Mouse (Mus musculus): ENCODE data around the gene Fam57b. TPM values are rescaled to one million over a fixed set of nuclear protein-coding genes. Genes with fewer than 3 reads are reported as not detected.

Gene Fam57b
- total and polyA plus RNA-seq, 3 experiments = 0.30 TPM; not detected in 2

DNA sequence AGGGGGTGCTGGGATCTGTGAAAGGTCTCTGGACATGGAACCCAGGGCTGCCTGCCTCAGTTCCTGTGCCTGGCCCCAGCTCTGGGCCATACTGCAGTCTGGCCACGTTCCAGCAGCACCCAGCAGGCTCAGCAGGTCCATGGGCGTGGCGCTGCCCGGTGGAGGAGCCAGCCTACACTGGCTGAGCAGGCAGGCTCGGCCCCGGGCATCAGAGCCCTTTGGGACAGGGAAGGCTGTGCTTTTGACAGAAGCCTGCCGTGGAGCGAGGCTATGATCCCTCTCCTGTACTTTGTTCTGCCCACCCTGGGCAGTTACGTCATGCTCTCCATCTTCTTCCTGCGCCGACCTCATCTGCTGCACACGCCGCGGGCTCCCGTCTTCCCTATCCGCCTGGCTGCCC, 31.3 kb upstream of the Fam57b start, which contains the start of gene Gdpd3:
TSS of gene Gdpd3 (plus strand) at position 134 of the 400 bp plus-strand sequence.
- no peak within 1 kb of the TSS for H3K4me2 ChIP-seq (ENCODE audit: insufficient read depth, low read depth, poor library complexity, severe bottlenecking)
- in situ Hi-C loops (cut with MboI; ENCODE audit: low pct_ligation_motif_present, low pct_unique_long_range_greater_than_20kb, low sequenced_read_pairs) (no loop called here), dilution Hi-C loops (cut with MboI; ENCODE audit: extremely low pct_ligation_motif_present, extremely low pct_unique_long_range_greater_than_20kb, low sequenced_read_pairs) (no loop called here)
- no peak within 1 kb of the TSS for H3K9ac ChIP-seq (ENCODE audit: insufficient read depth, low read depth)
- H3K79me2 ChIP-seq (replicated peaks; ENCODE audit: control insufficient read depth, extremely low read depth, insufficient read depth, poor library complexity, severe bottlenecking) = no peaks in the 10 kb centered on the region
- H3K27me3 ChIP-seq (replicated peaks) = no peaks in the 10 kb centered on the region
- H3K4me3 ChIP-seq (replicated peaks in 1 of 3; ENCODE audit: low read depth in 2 of 3, low read length in 2 of 3, poor library complexity in 1 of 3) = no peak within 1 kb of the TSS
- no peak for DNase-seq (ENCODE audit: extremely low read depth)
- H3K36me3 ChIP-seq (replicated peaks in 1 of 2; ENCODE audit: control insufficient read depth in 1 of 2, insufficient read depth in 1 of 2, low read length in 1 of 2) = peaks cover 39 to 90% of the 10 kb centered on the region in 2 experiments
- TF ChIP-seq POLR2AphosphoS2 (IDR thresholded peaks at IDR 0.05; ENCODE audit: low read depth, low read length) (no peak), MAX (IDR thresholded peaks at IDR 0.05; ENCODE audit: low read length) (no peak), CHD2 (IDR thresholded peaks at IDR 0.05; ENCODE audit: low read length) (no peak), ELF1 (IDR thresholded peaks at IDR 0.05; ENCODE audit: low read depth, low read length) (no peak), RAD21 (IDR thresholded peaks at IDR 0.05; ENCODE audit: low read depth, low read length) (no peak), CHD1 (IDR thresholded peaks at IDR 0.05; ENCODE audit: low read depth, low read length) (no peak), TBP (conservative IDR thresholded peaks at IDR 0.05; ENCODE audit: low read depth, low read length) (no peak), CTCF (conservative IDR thresholded peaks at IDR 0.05 in 1 of 2, IDR thresholded peaks at IDR 0.05 in 1 of 2; ENCODE audit: low read depth in 2 of 2, low read length in 2 of 2) (no peak), EP300 (IDR thresholded peaks at IDR 0.05; ENCODE audit: low read length) (no peak), JUN (IDR thresholded peaks at IDR 0.05; ENCODE audit: insufficient read depth, low read depth, low read length) (no peak), ZNF384 (IDR thresholded peaks at IDR 0.05; ENCODE audit: low read depth, low read length) (no peak), USF2 (conservative IDR thresholded peaks at IDR 0.05; ENCODE audit: low read depth, low read length) (no peak), KAT2A (IDR thresholded peaks at IDR 0.05; ENCODE audit: insufficient replicate concordance, low read length) (no peak), NRF1 (IDR thresholded peaks at IDR 0.05; ENCODE audit: low read depth, low read length) (no peak), MEF2A (IDR thresholded peaks at IDR 0.05; ENCODE audit: borderline replicate concordance, low read depth, low read length) (no peak), RCOR1 (conservative IDR thresholded peaks at IDR 0.05; ENCODE audit: low read depth, low read length) (no peak)
- no peaks in the 10 kb centered on the region for H3K9me3 ChIP-seq (replicated peaks; ENCODE audit: low read length)
- H3K4me1 ChIP-seq (ENCODE audit: control insufficient read depth in 1 of 2, insufficient read depth in 2 of 2) = peaks cover 2 to 25% of the 10 kb centered on the region in 2 experiments; a peak in 3 of 4 replicates
- no peak within 1 kb of the TSS for H3K27ac ChIP-seq (ENCODE audit: insufficient read depth, low read depth)

DNA sequence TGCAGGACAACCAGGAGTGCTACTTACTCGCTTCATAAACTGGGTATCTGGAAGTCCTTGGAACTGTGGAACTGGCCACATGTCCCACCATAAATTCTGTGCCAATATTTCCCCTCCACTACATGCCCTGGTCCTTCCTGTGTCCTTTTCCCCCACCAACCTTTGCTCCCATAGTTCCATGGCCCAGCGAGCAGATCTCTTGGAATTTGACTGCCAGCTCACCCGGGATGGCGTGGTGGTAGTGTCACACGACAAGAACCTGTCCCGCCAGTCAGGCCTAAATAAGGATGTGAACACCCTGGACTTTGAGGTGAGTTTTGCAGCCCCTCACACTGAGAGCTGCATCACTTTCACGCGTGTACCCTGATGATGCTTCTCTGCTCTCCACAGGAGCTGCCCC, 30.5 kb upstream of the Fam57b start:
- Histone ChIP-seq H3K4me3 (replicated peaks in 1 of 3; ENCODE audit: low read depth in 2 of 3, low read length in 2 of 3, poor library complexity in 1 of 3) (no peak overlapping the region), H3K79me2 (replicated peaks; ENCODE audit: control insufficient read depth, extremely low read depth, insufficient read depth, poor library complexity, severe bottlenecking) (no peaks in the 10 kb centered on the region), H3K36me3 (replicated peaks in 1 of 2; ENCODE audit: control insufficient read depth in 1 of 2, insufficient read depth in 1 of 2, low read length in 1 of 2) (peaks cover 40 to 88% of the 10 kb centered on the region in 2 experiments), H3K4me1 (ENCODE audit: control insufficient read depth in 1 of 2, insufficient read depth in 2 of 2) (peaks cover 0 to 18% of the 10 kb centered on the region in 2 experiments; a peak in 2 of 4 replicates), H3K9ac (ENCODE audit: insufficient read depth, low read depth) (no peak overlapping the region), H3K27ac (ENCODE audit: insufficient read depth, low read depth) (no peak overlapping the region), H3K27me3 (replicated peaks) (no peaks in the 10 kb centered on the region), H3K4me2 (ENCODE audit: insufficient read depth, low read depth, poor library complexity, severe bottlenecking) (no peak overlapping the region), H3K9me3 (replicated peaks; ENCODE audit: low read length) (no peaks in the 10 kb centered on the region)
- dilution Hi-C loops (cut with MboI; ENCODE audit: extremely low pct_ligation_motif_present, extremely low pct_unique_long_range_greater_than_20kb, low sequenced_read_pairs) = no loop called here
- DNase-seq (ENCODE audit: extremely low read depth) = no peak
- TF ChIP-seq USF1 (IDR thresholded peaks at IDR 0.05; ENCODE audit: low read depth, low read length) = no peak
- no peak for TF ChIP-seq TBP (conservative IDR thresholded peaks at IDR 0.05; ENCODE audit: low read depth, low read length)
- in situ Hi-C loops (cut with MboI; ENCODE audit: low pct_ligation_motif_present, low pct_unique_long_range_greater_than_20kb, low sequenced_read_pairs) = no loop called here
